Mouse (Mus musculus) liver, embryonic 14.5 days (tissue): ENCODE measurements around the gene Memo1. TPM values are rescaled to one million over a fixed set of nuclear protein-coding genes. Genes with fewer than 3 reads are reported as not detected.
"Not testable (repeated sequence)": the region's sequence is repeated elsewhere in the genome, so short reads cannot be mapped to it uniquely, and the experiment has no call there.

Experiments used
- ATAC-seq: fragments of 200-750 bp; cut with Nextera tagmentation; 2 replicates; pipeline ENCODE4 v1.8.0; 2017; ENCODE audit warnings: moderate number of reproducible peaks, mild to moderate bottlenecking, moderate library complexity; ENCODE audit not compliant: insufficient read depth
- DNase-seq, 3 experiments: peaks; one replicate each; pipeline ENCODE4 v3.0.0-alpha.2; 2012 to 2013; ENCODE audit warnings: low read depth in 3 of 3, low spot score in 3 of 3
- H3K27ac ChIP-seq: fragments of 300-500 bp; sonication (generic); 2 replicates; pipeline ENCODE4 v1.5.1; 2014; ENCODE audit warnings: moderate library complexity, mild to moderate bottlenecking, control low read depth, inconsistent platforms
- H3K27me3 ChIP-seq: fragments of 300-500 bp; sonication (generic); 2 replicates; pipeline ENCODE4 v1.6.1; 2014; ENCODE audit warnings: mild to moderate bottlenecking, low read length, moderate library complexity; ENCODE audit not compliant: control insufficient read depth, insufficient read depth
- H3K36me3 ChIP-seq: fragments of 300-500 bp; sonication (generic); replicated peaks from 2 replicates; pipeline ENCODE4 v1.6.1; 2014; ENCODE audit warnings: low read depth; ENCODE audit not compliant: control insufficient read depth, insufficient read depth
- H3K4me1 ChIP-seq, 2 experiments: fragments of 200-500 bp in 1 of 2; fragments of 300-500 bp in 1 of 2; sonication (generic) in 1 of 2; replicated peaks; 2 replicates each; pipeline ENCODE4 v1.6.1; 2012 to 2014; ENCODE audit warnings: antibody characterized with exemption in 1 of 2, inconsistent platforms in 1 of 2, low read length in 1 of 2; ENCODE audit not compliant: control insufficient read depth in 2 of 2, insufficient read depth in 2 of 2
- H3K4me2 ChIP-seq: fragments of 300-500 bp; sonication (generic); 2 replicates; pipeline ENCODE4 v1.6.1; 2014; ENCODE audit warnings: low read depth, mild to moderate bottlenecking, control low read depth, moderate library complexity
- H3K4me3 ChIP-seq, 2 experiments: fragments of 200-500 bp in 1 of 2; fragments of 300-500 bp in 1 of 2; sonication (generic) in 1 of 2; 2 replicates each; pipeline ENCODE4 v1.5.1; 2012 to 2014; ENCODE audit warnings: low read depth in 2 of 2, low read length in 2 of 2, mild to moderate bottlenecking in 2 of 2, control low read depth in 1 of 2, inconsistent platforms in 1 of 2, moderate library complexity in 1 of 2; ENCODE audit not compliant: insufficient read depth in 1 of 2
- H3K9ac ChIP-seq: fragments of 300-500 bp; sonication (generic); replicated peaks from 2 replicates; pipeline ENCODE4 v1.6.1; 2014; ENCODE audit warnings: mild to moderate bottlenecking, control low read depth, moderate library complexity
- H3K9me3 ChIP-seq: fragments of 300-500 bp; sonication (generic); 2 replicates; pipeline ENCODE4 v1.6.1; 2016; ENCODE audit warnings: low read length, mixed read lengths; ENCODE audit not compliant: control insufficient read depth
- CTCF ChIP-seq: IDR thresholded peaks from 2 replicates; pipeline ENCODE4 v1.5.1; 2016; ENCODE audit warnings: antibody characterized with exemption, low read depth, control low read depth
- EP300 ChIP-seq: IDR thresholded peaks from 2 replicates; pipeline ENCODE4 v1.6.1; 2016; ENCODE audit warnings: antibody characterized with exemption, low read depth
- WGBS: fragments of 180-500 bp; shearing (Covaris S2); extraction: QIAGEN DNeasy Blood & Tissue Kit; methylation state at CpG from one replicate; pipeline ENCODE4 v1.1.7; 2014; ENCODE audit not compliant: insufficient replicate concordance; 5-methylcytosine and 5-hydroxymethylcytosine counted together
- polyA plus RNA-seq, 2 experiments: library from polyadenylated mRNA; depleted of rRNA in 1 of 2; stranded (reverse) in 1 of 2; unstranded in 1 of 2; fragments of >200 nt; fragmentation: Nextera tagmentation in 1 of 2; extraction: Ambion mirVana in 1 of 2; gene quantifications; 2 replicates each; pipeline versions ENCODE4 v1.2.1 to v1.2.3; 2012 to 2014

Gene Memo1
- polyA plus RNA-seq, 2 experiments: 38.8 to 111 TPM

GRCm38 (mm10) chr17:74193463-74193862 lies 101.9 kb downstream of the Memo1 start:
- 50% methylated on average over 1 of the region's 1 CpGs for WGBS
- DNase-seq (no peak), ATAC-seq (no peak)

GRCm38 (mm10) chr17:74191446-74191845 lies 103.9 kb downstream of the Memo1 start:
- Histone ChIP-seq H3K27me3 (no peaks in the 10 kb centered on the region), H3K4me1 (no peaks in the 10 kb centered on the region), H3K27ac (no peak overlapping the region), H3K9ac (no peak overlapping the region), H3K4me3 (no peak overlapping the region), H3K9me3 (no peaks in the 10 kb centered on the region), H3K4me2 (no peak overlapping the region), H3K36me3 (no peaks in the 10 kb centered on the region; the same call in 1 of the 2 replicates)
- DNase-seq: no peak
- WGBS: 75% methylated on average over 5 of the region's 5 CpGs
- no peak for ATAC-seq
- TF ChIP-seq EP300 (no peak), CTCF (no peak)

More at GRCm38 (mm10) chr17:74193463-74193862, 101.9 kb downstream of the Memo1 start:
- H3K27ac ChIP-seq: no peak overlapping the region
- H3K9ac ChIP-seq: no peak overlapping the region
- no peaks in the 10 kb centered on the region; the same call in 1 of the 2 replicates for H3K36me3 ChIP-seq
- no peak overlapping the region for H3K4me2 ChIP-seq
- no peak overlapping the region for H3K4me3 ChIP-seq
- TF ChIP-seq CTCF (no peak; the same call in 1 of the 2 replicates), EP300 (no peak)
- H3K27me3 ChIP-seq: no peaks in the 10 kb centered on the region
- H3K4me1 ChIP-seq: no peaks in the 10 kb centered on the region
- no peaks in the 10 kb centered on the region for H3K9me3 ChIP-seq

- no peak for TF ChIP-seq CTCF
- TF ChIP-seq EP300: no peak
These were observed 109.1 kb downstream of the Memo1 start for GRCm38 (mm10) chr17:74186197-74186596.

GRCm38 (mm10) chr17:74184739-74185138 lies 110.6 kb downstream of the Memo1 start:
- H3K27me3 ChIP-seq: no peaks in the 10 kb centered on the region
- no peaks in the 10 kb centered on the region for H3K9me3 ChIP-seq
- H3K4me2 ChIP-seq: no peak overlapping the region
- no peaks in the 10 kb centered on the region for H3K4me1 ChIP-seq
- WGBS: 64% methylated on average over 1 of the region's 1 CpGs
- H3K27ac ChIP-seq: no peak overlapping the region
- ATAC-seq (no peak), DNase-seq (no peak)
- no peak for TF ChIP-seq CTCF
- no peak overlapping the region for H3K4me3 ChIP-seq
- no peaks in the 10 kb centered on the region for H3K36me3 ChIP-seq
- H3K9ac ChIP-seq: no peak overlapping the region

More at GRCm38 (mm10) chr17:74186197-74186596, 109.1 kb downstream of the Memo1 start:
- Histone ChIP-seq H3K9ac (no peak overlapping the region), H3K36me3 (no peaks in the 10 kb centered on the region; the same call in 1 of the 2 replicates), H3K4me2 (no peak overlapping the region), H3K27me3 (no peaks in the 10 kb centered on the region), H3K9me3 (no peaks in the 10 kb centered on the region), H3K4me1 (no peaks in the 10 kb centered on the region), H3K27ac (no peak overlapping the region), H3K4me3 (no peak overlapping the region)
- 47% methylated on average over 5 of the region's 5 CpGs for WGBS
- ATAC-seq: no peak
- DNase-seq: no peak

GRCm38 (mm10) chr17:74180889-74181288 lies 114.4 kb downstream of the Memo1 start:
- Histone ChIP-seq H3K27me3 (no peaks in the 10 kb centered on the region), H3K27ac (no peak overlapping the region)
- no peak for TF ChIP-seq CTCF
- TF ChIP-seq EP300: no peak

GRCm38 (mm10) chr17:74179640-74180039 lies 115.7 kb downstream of the Memo1 start:
- not testable (repeated sequence) for H3K27ac ChIP-seq, H3K36me3 ChIP-seq
- 53% methylated on average over 2 of the region's 2 CpGs for WGBS

More at GRCm38 (mm10) chr17:74180889-74181288, 114.4 kb downstream of the Memo1 start:
- Histone ChIP-seq H3K36me3 (no peaks in the 10 kb centered on the region), H3K4me2 (no peak overlapping the region), H3K4me1 (no peaks in the 10 kb centered on the region), H3K9me3 (no peaks in the 10 kb centered on the region), H3K4me3 (no peak overlapping the region), H3K9ac (no peak overlapping the region)
- ATAC-seq (no peak), DNase-seq (no peak)

More at GRCm38 (mm10) chr17:74179640-74180039, 115.7 kb downstream of the Memo1 start:
- not testable (repeated sequence) for H3K27me3 ChIP-seq, H3K9me3 ChIP-seq, H3K4me3 ChIP-seq, H3K4me1 ChIP-seq, H3K9ac ChIP-seq, DNase-seq, H3K4me2 ChIP-seq
- ATAC-seq: peak; percentile 43; the same call in 1 of the 2 replicates
